Mouse (Mus musculus) hindbrain, embryonic 12.5 days (tissue): ENCODE measurements around the gene Ctbp1. TPM values are rescaled to one million over a fixed set of nuclear protein-coding genes. Genes with fewer than 3 reads are reported as not detected.

Experiments used
- ATAC-seq: fragments of 200-750 bp; cut with Nextera tagmentation; 2 replicates; pipeline ENCODE4 v1.8.0; 2017; ENCODE audit warnings: moderate TSS enrichment; ENCODE audit not compliant: low FRiP score
- H3K27ac ChIP-seq: fragments of 300-500 bp; sonication (generic); 2 replicates; pipeline ENCODE4 v1.5.1; 2016; ENCODE audit warnings: mild to moderate bottlenecking
- H3K27me3 ChIP-seq: fragments of 300-500 bp; sonication (generic); 2 replicates; pipeline ENCODE4 v1.6.1; 2016; ENCODE audit warnings: mild to moderate bottlenecking
- H3K36me3 ChIP-seq: fragments of 300-500 bp; sonication (generic); 2 replicates; pipeline ENCODE4 v1.6.1; 2016; ENCODE audit warnings: mild to moderate bottlenecking
- H3K4me1 ChIP-seq: fragments of 300-500 bp; sonication (generic); 2 replicates; pipeline ENCODE4 v1.6.1; 2016
- H3K4me2 ChIP-seq: fragments of 300-500 bp; sonication (generic); replicated peaks from 2 replicates; pipeline ENCODE4 v1.6.1; 2016; ENCODE audit warnings: mild to moderate bottlenecking
- H3K4me3 ChIP-seq: fragments of 300-500 bp; sonication (generic); 2 replicates; pipeline ENCODE4 v1.5.1; 2016; ENCODE audit warnings: mild to moderate bottlenecking
- H3K9ac ChIP-seq: fragments of 300-500 bp; sonication (generic); 2 replicates; pipeline ENCODE4 v1.6.1; 2016; ENCODE audit warnings: mild to moderate bottlenecking, moderate library complexity
- H3K9me3 ChIP-seq: fragments of 300-500 bp; sonication (generic); replicated peaks from 2 replicates; pipeline ENCODE4 v1.6.1; 2016; ENCODE audit warnings: mild to moderate bottlenecking
- WGBS: fragments of 180-500 bp; shearing (Covaris S2); methylation state at CpG from one replicate; pipeline ENCODE4 v1.1.7; 2016; 5-methylcytosine and 5-hydroxymethylcytosine counted together
- polyA plus RNA-seq: library from polyadenylated mRNA; unstranded; fragments of >200 nt; fragmentation: Nextera tagmentation; extraction: Ambion mirVana; gene quantifications from 2 replicates; pipeline ENCODE4 v1.2.1, GENCODE M21; 2016

The Ctbp1 gene
- 508 and 530 TPM in 2 replicates for polyA plus RNA-seq

DNA sequence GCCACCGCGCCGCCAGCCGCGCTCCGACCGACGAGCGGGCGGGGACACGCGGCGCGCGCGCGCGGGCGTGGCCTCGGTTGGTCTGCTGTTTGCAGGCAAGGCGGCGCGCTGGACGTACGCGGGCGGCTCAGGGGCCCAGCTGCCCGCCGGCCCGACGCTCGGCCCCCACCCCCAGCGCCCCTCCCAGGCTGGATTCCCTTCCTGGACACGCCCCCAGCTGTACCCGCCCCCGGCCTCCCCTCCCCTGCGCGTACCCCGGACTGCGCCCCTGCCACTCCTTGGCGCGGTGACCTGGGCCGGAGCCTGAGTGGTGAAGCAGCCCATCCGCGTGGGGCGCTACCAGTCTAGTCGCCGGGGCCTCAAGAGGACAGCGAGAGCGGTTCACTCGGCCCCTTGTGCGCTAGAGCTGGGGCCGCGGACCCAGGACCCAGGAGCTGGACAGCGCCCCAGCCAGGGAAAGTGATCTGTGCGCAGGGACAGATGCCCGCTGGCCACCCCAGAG, at the start of gene Ctbp1:
TSS of gene Ctbp1 (minus strand) at position 42 of the 502 bp plus-strand sequence.
- Histone ChIP-seq H3K27me3 (no peaks in the 10 kb centered on the region), H3K36me3 (peaks cover 12% of the 10 kb centered on the region), H3K4me3 (peak within 1 kb of the TSS; percentile 61), H3K4me1 (peaks cover 37% of the 10 kb centered on the region), H3K4me2 (peak within 1 kb of the TSS; percentile 77), H3K27ac (peak within 1 kb of the TSS; percentile 98), H3K9me3 (no peaks in the 10 kb centered on the region), H3K9ac (peak within 1 kb of the TSS; percentile 76)
- ATAC-seq: peak; percentile 89
- WGBS: under 1% methylated on average over 33 of the region's 57 CpGs

DNA sequence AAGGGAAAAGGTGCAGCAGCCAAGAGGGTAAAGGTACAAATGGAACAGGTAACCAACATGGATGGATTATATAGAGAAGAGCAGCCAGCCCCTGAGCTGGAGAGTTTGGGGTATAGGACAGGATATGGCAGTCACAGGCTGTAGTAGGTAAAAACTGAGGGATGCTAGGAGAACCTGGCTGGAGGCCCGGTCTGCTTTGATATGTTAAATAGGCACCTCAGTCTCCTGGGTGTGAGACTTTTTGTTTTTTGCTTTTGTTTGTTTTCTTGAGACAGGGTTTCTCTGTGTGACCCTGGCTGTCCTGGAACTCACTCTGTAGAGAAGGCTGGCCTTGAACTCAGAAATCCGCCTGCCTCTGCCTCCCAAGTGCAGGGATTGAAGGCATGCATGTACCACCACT, 49.7 kb upstream of the Ctbp1 start:
- ATAC-seq: no peak
- Histone ChIP-seq H3K9me3 (no peaks in the 10 kb centered on the region), H3K4me2 (no peak overlapping the region), H3K27ac (no peak overlapping the region), H3K9ac (no peak overlapping the region), H3K4me3 (no peak overlapping the region), H3K36me3 (no peaks in the 10 kb centered on the region), H3K27me3 (no peaks in the 10 kb centered on the region; the same call in 1 of the 2 replicates), H3K4me1 (no peaks in the 10 kb centered on the region)
- WGBS: 41% methylated on average over 2 of the region's 2 CpGs

DNA sequence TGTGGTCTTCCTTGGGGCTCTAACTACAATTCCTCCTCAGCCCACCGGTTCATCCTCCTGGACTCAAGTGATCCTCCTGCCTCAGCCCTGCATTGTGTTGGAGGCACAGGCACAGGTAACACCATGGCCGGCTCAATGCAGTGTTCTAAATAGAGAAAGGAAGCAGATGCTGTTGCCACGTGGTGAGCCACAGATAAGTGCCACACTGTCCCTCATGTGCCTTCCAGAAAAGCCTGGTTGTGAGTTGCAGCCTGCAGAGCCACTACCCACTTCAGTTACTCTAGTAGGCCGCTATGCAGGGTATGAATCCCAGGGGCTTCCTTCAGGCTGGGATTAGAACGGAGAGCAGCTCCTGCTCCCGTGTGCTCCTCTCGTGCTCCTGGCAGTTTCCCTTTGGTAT, 37.4 kb upstream of the Ctbp1 start:
- H3K4me3 ChIP-seq: no peak overlapping the region
- ATAC-seq: no peak
- no peaks in the 10 kb centered on the region for H3K27me3 ChIP-seq
- H3K9ac ChIP-seq: no peak overlapping the region
- H3K4me2 ChIP-seq: no peak overlapping the region
- 83% methylated on average over 7 of the region's 7 CpGs for WGBS
- no peaks in the 10 kb centered on the region for H3K4me1 ChIP-seq
- no peak overlapping the region for H3K27ac ChIP-seq
- H3K9me3 ChIP-seq: no peaks in the 10 kb centered on the region
- H3K36me3 ChIP-seq: no peaks in the 10 kb centered on the region

DNA sequence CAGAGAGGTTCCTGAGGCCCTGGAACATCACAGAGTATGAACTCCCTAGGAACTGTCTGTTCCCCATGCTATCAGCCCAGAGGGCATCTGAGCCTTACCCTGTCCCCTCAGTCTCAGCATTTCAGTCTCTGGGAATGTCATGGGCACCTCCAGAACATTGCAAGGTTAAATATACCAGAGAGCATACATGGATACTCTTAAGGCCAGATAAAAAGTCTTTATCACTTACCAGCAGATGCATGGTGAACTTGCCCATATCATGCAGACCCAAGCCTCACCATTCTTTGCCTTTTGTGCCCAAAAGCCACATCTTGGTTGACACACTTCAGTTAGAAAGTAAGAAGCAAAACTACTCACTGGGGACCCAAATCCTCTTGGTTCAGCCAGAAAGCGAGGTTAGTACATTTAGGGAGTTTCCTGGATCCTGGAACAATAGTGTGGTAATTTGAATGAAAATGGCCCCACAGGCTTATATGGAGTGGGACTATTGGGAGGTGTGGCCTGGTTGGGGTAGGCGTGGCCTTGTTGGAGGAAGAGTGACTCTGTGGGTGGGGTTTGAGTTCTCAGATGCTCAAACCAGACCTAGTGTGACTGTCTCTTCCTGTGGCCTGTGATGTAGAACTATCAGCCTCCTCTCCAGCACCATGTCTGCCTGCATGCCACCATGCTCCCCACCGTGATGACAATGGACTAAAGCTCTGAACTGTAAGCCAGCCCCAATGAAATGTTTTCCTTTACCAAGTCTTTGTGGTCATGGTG, 36.1 kb upstream of the Ctbp1 start:
- Histone ChIP-seq H3K36me3 (no peaks in the 10 kb centered on the region), H3K4me3 (no peak overlapping the region), H3K4me1 (no peaks in the 10 kb centered on the region), H3K4me2 (no peak overlapping the region), H3K27me3 (no peaks in the 10 kb centered on the region), H3K9ac (no peak overlapping the region), H3K9me3 (no peaks in the 10 kb centered on the region), H3K27ac (no peak overlapping the region)
- 76% methylated on average over 3 of the region's 3 CpGs for WGBS
- ATAC-seq: no peak

GRCm38 (mm10) chr5:33301801-33302200, 27.0 kb upstream of the Ctbp1 start:
- Histone ChIP-seq H3K27ac (no peak overlapping the region), H3K9me3 (no peaks in the 10 kb centered on the region), H3K9ac (no peak overlapping the region), H3K27me3 (no peaks in the 10 kb centered on the region), H3K4me2 (no peak overlapping the region), H3K36me3 (no peaks in the 10 kb centered on the region), H3K4me1 (no peaks in the 10 kb centered on the region), H3K4me3 (no peak overlapping the region)
- ATAC-seq: no peak
- WGBS: 76% methylated on average over 2 of the region's 2 CpGs

DNA sequence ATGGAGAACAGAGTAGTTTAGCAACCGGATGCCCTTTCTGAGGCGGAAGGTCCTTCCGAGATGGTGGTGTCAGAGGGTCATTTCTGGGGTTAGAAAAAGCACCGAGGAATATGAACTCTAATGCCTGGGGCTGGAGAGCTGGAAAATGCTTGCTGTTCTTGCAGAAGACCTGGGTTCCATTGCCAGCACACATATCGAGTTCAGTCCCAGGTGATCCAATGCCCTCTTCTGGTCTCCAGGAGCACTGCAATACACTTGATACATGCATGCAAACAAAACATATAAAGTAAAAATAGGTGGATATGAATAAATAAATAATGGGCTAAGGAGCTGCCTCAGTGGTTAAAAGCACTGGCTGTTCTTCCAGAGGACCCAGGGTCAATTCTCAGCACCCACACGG, 22.4 kb upstream of the Ctbp1 start:
- Histone ChIP-seq H3K27ac (no peak overlapping the region), H3K27me3 (no peaks in the 10 kb centered on the region), H3K4me1 (no peaks in the 10 kb centered on the region), H3K4me3 (no peak overlapping the region), H3K9me3 (no peaks in the 10 kb centered on the region), H3K36me3 (no peaks in the 10 kb centered on the region), H3K4me2 (no peak overlapping the region), H3K9ac (no peak overlapping the region)
- no peak for ATAC-seq
- 75% methylated on average over 6 of the region's 6 CpGs for whole genome bisulfite sequencing

- no peaks in the 10 kb centered on the region for H3K4me1 ChIP-seq
- H3K4me2 ChIP-seq: no peak overlapping the region
- no peaks in the 10 kb centered on the region for H3K27me3 ChIP-seq
- H3K4me3 ChIP-seq: no peak overlapping the region
- H3K27ac ChIP-seq: no peak overlapping the region; the same call in 1 of the 2 replicates
- WGBS: 48% methylated on average over 16 of the region's 16 CpGs
- H3K36me3 ChIP-seq: no peaks in the 10 kb centered on the region
- no peaks in the 10 kb centered on the region for H3K9me3 ChIP-seq
- no peak overlapping the region for H3K9ac ChIP-seq
- no peak for ATAC-seq
These were observed 19.1 kb upstream of the Ctbp1 start for GRCm38 (mm10) chr5:33293796-33294430.

GRCm38 (mm10) chr5:33283951-33284350, 9.2 kb upstream of the Ctbp1 start:
- 69% methylated on average over 7 of the region's 7 CpGs for WGBS
- no peak for ATAC-seq
- H3K4me2 ChIP-seq: no peak overlapping the region
- H3K9ac ChIP-seq: no peak overlapping the region
- H3K27ac ChIP-seq: no peak overlapping the region
- H3K4me1 ChIP-seq: no peaks in the 10 kb centered on the region
- H3K27me3 ChIP-seq: no peaks in the 10 kb centered on the region
- no peaks in the 10 kb centered on the region for H3K36me3 ChIP-seq
- H3K9me3 ChIP-seq: no peaks in the 10 kb centered on the region; the same call in 1 of the 2 replicates
- no peak overlapping the region for H3K4me3 ChIP-seq

DNA sequence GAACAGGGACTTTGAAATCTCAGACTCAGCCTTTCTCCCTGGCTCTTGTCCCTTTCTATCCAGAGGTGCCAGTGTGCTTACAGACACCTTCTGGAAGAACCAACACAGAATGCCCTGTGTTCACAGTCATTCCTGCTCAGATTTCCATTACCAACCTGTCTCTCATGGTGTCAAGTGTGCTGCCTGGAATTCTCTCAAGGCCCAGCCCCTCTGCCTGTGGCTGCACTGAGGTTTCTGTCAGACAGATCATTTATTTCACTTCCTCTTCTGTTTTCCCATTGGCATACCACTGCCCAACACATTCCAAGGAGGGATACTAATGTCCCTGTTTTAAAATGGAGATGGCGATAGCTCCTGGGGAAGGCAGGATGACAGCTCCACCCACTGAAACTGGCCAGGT, 6.6 kb upstream of the Ctbp1 start:
- Histone ChIP-seq H3K27ac (no peak overlapping the region), H3K9me3 (no peaks in the 10 kb centered on the region), H3K36me3 (no peaks in the 10 kb centered on the region), H3K4me2 (no peak overlapping the region), H3K4me1 (no peaks in the 10 kb centered on the region), H3K27me3 (no peaks in the 10 kb centered on the region), H3K4me3 (no peak overlapping the region), H3K9ac (no peak overlapping the region)
- 76% methylated on average over 1 of the region's 1 CpGs for WGBS
- no peak for ATAC-seq

DNA sequence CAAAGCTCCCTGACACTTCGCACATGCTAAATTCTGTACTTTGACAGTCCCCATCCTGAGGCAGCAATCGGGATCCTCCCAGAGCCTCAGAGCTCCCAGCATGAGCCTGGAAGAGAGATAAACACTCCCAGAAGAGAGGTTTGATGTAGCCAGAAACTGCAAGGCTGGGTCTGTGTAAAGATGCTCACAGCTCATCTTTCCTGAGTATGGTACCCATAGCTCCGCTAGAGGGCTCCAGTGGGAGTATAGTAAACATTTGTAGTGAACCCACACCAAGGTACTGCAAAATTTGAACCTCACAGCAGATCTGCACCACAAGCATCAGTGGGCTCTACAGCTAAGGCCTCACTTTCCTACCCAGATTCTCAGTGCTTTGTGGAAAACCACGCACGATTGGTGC, 4.2 kb upstream of the Ctbp1 start:
- 54% methylated on average over 5 of the region's 5 CpGs for WGBS
- Histone ChIP-seq H3K36me3 (no peaks in the 10 kb centered on the region), H3K9me3 (no peaks in the 10 kb centered on the region), H3K9ac (no peak overlapping the region), H3K4me2 (no peak overlapping the region), H3K27ac (no peak overlapping the region), H3K4me1 (0 out of 2 replicates have a peak, but pooled peaks cover 4% of the 10 kb centered on the region), H3K27me3 (no peaks in the 10 kb centered on the region), H3K4me3 (no peak overlapping the region)
- no peak for ATAC-seq

DNA sequence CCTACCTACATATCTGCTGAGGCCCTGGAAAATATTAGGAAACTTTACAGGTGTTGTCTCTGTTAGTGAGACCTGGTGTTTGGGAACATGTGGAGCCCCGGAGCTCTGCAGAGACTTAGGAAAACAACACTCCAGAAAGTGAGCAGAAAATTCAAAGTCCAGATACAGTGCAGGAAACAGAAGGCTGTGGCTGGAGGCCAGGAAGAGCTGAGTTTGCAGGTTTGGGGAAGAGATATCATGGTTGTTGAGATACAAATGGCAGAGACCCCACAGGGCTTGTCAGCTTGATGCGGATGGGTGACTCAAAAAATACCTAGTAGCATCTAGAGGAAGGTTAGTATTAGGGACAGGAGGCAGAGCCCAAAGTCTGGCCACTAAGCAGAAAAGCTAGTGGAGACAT, 2.5 kb upstream of the Ctbp1 start:
- H3K9ac ChIP-seq: no peak overlapping the region
- no peak for ATAC-seq
- H3K4me2 ChIP-seq: no peak overlapping the region
- peaks cover 8% of the 10 kb centered on the region for H3K36me3 ChIP-seq
- H3K27me3 ChIP-seq: no peaks in the 10 kb centered on the region
- WGBS: 87% methylated on average over 2 of the region's 2 CpGs
- no peak overlapping the region for H3K27ac ChIP-seq
- H3K9me3 ChIP-seq: no peaks in the 10 kb centered on the region
- no peak overlapping the region for H3K4me3 ChIP-seq
- peaks cover 18% of the 10 kb centered on the region for H3K4me1 ChIP-seq

GRCm38 (mm10) chr5:33275754-33276153, 960 bp upstream of the Ctbp1 start:
- peak overlapping the region; percentile 77 for H3K4me2 ChIP-seq
- H3K9me3 ChIP-seq: no peaks in the 10 kb centered on the region
- no peak overlapping the region for H3K9ac ChIP-seq
- H3K36me3 ChIP-seq: peaks cover 12% of the 10 kb centered on the region
- WGBS: 19% methylated on average over 1 of the region's 1 CpGs
- H3K4me3 ChIP-seq: 0 out of 2 replicates have a peak overlapping the region, but pooled peaks have one; percentile 61
- ATAC-seq: no peak
- H3K27ac ChIP-seq: no peak overlapping the region; the same call in 1 of the 2 replicates
- H3K4me1 ChIP-seq: peaks cover 33% of the 10 kb centered on the region
- H3K27me3 ChIP-seq: no peaks in the 10 kb centered on the region
